Mouse (Mus musculus) ES-CJ7 (cell line): ENCODE results near the gene Plxnb2.

Source experiments
- DNase-seq: peaks from one replicate; pipeline ENCODE4 v3.0.0; 2011; ENCODE audit warnings: low read depth, low spot score

Gene Plxnb2

GRCm38 (mm10) chr15:89149271-89150040 is 31.1 kb downstream of the Plxnb2 start, which contains the start of gene Mapk11:
TSS of gene Mapk11 (minus strand) at chr15:89149628.
- peak; percentile 53 for DNase-seq

- no peak for DNase-seq
These were observed 31.9 kb downstream of the Plxnb2 start for GRCm38 (mm10) chr15:89148496-89149270.

DNA sequence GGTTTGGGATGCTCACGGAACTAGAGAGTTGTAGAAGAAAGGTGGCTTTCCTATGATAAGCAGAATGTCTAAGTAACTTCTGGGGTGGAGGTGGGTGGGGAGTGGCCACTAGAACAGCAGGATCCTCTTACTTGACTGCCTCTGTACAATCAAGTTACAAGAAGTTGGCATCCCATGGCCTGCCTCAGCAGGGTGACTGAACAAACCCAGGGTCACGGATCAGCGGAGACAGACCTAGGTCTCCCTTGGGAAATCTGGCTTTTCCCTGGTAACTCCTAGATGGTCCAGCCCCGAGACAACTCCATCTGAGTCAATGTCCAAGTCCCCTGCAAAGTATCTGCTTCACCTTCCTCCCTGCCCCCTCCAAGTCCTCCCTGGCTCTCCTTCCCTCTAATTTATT is 32.7 kb downstream of the Plxnb2 start:
- no peak for DNase-seq

GRCm38 (mm10) chr15:89147456-89147855 is 33.1 kb downstream of the Plxnb2 start:
- no peak for DNase-seq

- DNase-seq, result no peak
These were observed 33.6 kb downstream of the Plxnb2 start for GRCm38 (mm10) chr15:89147024-89147423.

GRCm38 (mm10) chr15:89146537-89146936 is 34.1 kb downstream of the Plxnb2 start:
- peak; percentile 76 for DNase-seq

DNA sequence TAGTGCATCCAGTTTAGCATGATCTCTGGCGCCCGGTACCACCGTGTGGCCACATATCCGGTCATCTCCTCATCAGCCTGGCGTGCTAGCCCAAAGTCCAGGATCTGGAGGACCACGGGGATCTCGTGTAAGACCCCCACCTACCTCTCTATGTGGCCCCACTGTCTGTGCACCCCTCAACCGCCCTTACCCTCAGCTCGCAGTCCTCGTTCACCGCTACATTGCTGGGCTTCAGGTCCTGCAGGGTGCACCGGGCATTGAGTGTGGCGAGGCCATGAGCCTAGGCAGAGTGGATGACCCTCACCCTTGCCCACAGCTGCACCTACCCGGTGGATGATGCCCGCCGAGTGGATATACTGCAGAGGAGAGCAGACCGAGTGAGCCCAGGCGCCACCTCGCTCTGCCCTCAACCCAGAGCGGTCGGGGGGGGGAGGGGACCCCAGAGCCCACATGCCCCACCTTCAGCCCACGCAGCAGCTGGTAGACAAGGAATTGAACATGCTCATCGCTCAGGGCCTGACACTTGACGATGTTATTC is 34.7 kb downstream of the Plxnb2 start:
- DNase-seq, result no peak

DNA sequence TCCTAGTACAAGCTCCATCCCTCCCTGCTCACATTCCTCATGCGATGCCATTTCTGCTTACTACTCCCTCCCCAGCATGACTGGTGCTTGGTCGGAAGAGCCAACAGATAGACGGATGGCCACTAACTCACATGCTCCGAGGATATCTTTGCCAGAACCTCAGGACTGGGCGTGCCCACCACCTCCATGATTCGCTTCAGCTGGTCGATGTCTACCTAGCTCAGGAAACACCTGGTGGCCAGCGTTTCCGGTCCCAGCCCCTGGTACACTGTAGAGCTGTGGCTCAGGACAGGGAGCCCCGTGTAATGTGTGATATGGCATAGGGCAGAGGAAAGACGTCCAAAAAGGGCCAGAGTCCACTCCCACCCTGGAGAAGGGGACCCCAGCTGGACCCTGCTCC is 35.6 kb downstream of the Plxnb2 start:
- DNase-seq, result no peak

- no peak for DNase-seq
These were observed 37.5 kb downstream of the Plxnb2 start for GRCm38 (mm10) chr15:89143134-89143533.

DNA sequence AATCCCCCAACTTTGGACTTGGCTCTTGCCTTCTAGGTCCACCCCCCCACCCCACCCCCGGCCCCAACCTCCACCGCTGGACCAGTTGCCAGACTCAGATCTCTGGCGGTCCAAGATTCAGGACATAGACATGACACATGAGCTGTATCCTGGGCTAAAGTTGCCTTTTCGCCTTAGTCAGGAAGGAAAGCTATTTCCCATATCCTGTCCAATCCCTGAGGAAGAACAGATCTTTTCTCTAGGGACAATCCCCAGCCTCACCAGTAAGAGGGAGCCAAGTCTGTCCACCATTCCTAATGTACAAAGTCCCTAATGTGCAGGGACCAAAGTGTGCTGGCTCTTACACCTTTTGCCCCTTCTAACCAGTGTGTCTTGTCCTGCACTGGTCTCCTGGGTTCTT is 38.7 kb downstream of the Plxnb2 start:
- no peak for DNase-seq

GRCm38 (mm10) chr15:89141443-89141842 is 39.1 kb downstream of the Plxnb2 start:
- DNase-seq, result no peak

DNA sequence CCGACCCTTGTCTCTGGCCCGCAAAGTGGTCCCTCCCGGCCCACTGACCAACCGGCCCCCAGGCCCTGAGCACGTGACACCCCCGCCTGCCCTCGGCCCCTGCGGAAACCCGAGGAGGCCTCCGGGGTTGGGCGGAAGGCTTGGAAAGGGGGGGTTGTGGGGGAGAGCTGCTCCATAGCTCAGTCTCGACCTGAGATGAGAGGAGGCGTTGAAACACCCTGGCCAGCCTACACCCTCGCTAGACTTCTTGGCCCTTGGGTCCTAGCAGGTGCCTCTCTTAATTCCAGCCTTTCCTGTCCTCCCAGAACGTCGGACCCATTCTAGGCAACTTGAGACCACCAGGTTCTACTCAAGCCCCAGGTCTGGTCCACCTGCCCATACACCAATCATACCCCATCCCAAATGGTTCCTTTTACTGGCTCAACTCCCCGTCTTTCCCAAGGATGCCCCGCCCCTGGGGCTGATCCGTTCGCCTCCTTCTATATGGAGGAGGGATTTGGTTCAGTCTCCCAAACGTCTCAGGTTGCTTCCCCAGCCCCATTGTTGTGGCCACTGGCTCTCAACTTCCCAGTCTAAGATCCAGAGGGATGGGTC is 39.8 kb downstream of the Plxnb2 start, which contains the start of gene Mapk12:
Mapk12 (minus strand) TSS at position 45 of the 594 bp plus-strand sequence.
- DNase-seq, result peak; percentile 74

GRCm38 (mm10) chr15:89140048-89140658 is 40.4 kb downstream of the Plxnb2 start:
- DNase-seq, result no peak

GRCm38 (mm10) chr15:89138531-89138930 is 42.1 kb downstream of the Plxnb2 start:
- no peak for DNase-seq

- DNase-seq, result no peak
These were observed 42.6 kb downstream of the Plxnb2 start for GRCm38 (mm10) chr15:89138046-89138405.

- no peak for DNase-seq
These were observed 43.1 kb downstream of the Plxnb2 start for GRCm38 (mm10) chr15:89137378-89138045.

- no peak for DNase-seq
These were observed 44.0 kb downstream of the Plxnb2 start for GRCm38 (mm10) chr15:89136461-89137155.

- no peak for DNase-seq
These were observed 49.3 kb downstream of the Plxnb2 start for GRCm38 (mm10) chr15:89131316-89131715.

- no peak for DNase-seq
These were observed 50.3 kb downstream of the Plxnb2 start for GRCm38 (mm10) chr15:89130245-89130644.
